15 mouse cellular contexts compared by ENCODE assay signal in the genomic region with DNA sequence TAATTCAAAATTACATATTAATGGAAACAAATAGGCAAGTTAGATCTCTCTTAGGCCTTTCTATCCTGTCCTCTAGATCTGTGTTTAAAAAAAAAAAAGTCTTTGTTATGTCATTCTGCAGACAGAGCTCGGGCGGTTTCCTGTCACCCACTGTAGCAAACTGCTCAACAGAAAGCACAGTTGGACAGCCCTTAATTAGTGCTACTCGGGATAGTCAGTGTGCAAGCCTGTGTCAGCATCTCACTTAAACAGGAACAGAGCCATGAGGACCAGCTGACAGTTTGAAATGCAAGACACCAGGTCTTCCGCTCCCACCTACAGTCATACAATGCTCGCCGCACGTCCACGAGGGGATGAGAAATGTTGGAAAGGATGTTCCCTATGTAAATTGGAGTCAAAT.
"Had no signal": no experiment of that assay in that cellular context is flagged by ENCODE, and none has a peak within 500 bp of the region (broad histone marks: within the 10 kb centered on the region; RNA-seq: fewer than 3 reads in every experiment).

No protein-coding gene starts in this region.

- ATAC-seq: intestine, embryonic 15.5 days; lung, postnatal 0 days; midbrain, embryonic 16.5 days had no signal

- H3K27ac ChIP-seq: intestine, embryonic 15.5 days; layer of hippocampus, adult 2 months; left cerebral cortex, adult 2 months; limb, embryonic 10.5 days; liver, embryonic 15.5 days had no signal

- H3K36me3 ChIP-seq: intestine, embryonic 15.5 days; limb, embryonic 10.5 days; liver, embryonic 15.5 days had no signal

- H3K9me3 ChIP-seq: intestine, embryonic 15.5 days; limb, embryonic 10.5 days; liver, embryonic 15.5 days had no signal

- H3K4me2 ChIP-seq: intestine, embryonic 15.5 days; liver, embryonic 11.5 days; liver, embryonic 15.5 days had no signal

- H3K9ac ChIP-seq: intestine, embryonic 15.5 days; liver, embryonic 15.5 days had no signal

- DNase-seq: kidney, adult 18-20 months; kidney, postnatal 10 days; kidney, postnatal 4 days; lung, adult 2 months; lung, postnatal 4 days; thymus, adult 18-20 months; thymus, postnatal 25 days had no signal

- H3K4me1 ChIP-seq: intestine, embryonic 15.5 days; limb, embryonic 10.5 days; liver, embryonic 15.5 days had no signal

- H3K27me3 ChIP-seq: intestine, embryonic 15.5 days; liver, embryonic 15.5 days had no signal

- H3K4me3 ChIP-seq: intestine, embryonic 15.5 days; layer of hippocampus, adult 2 months; left cerebral cortex, adult 2 months; limb, embryonic 10.5 days; liver, embryonic 15.5 days had no signal
